ENCODE assay signal across 7 mouse cellular contexts in genomic region chr2:52176537-52176936, GRCm38 (mm10).
DNase-seq lines count a peak whose midpoint lies in the region; ATAC-seq and TF ChIP-seq lines count a peak whose summit lies in the region.

No protein-coding gene starts in this region.

- no peak for ATAC-seq in monocyte, adult 5-6 weeks (replicated peaks; ENCODE audit: insufficient number of reproducible peaks, low FRiP score, low TSS enrichment, poor library complexity, severe bottlenecking)
- no peak for ATAC-seq in kidney, embryonic 14.5 days (ENCODE audit: low FRiP score, low TSS enrichment)

- no peaks in the 10 kb centered on the region for H3K36me3 ChIP-seq in MEL (ENCODE audit: control insufficient read depth in 1 of 2, insufficient read depth in 2 of 2, low read length in 2 of 2)
- H3K36me3 ChIP-seq in kidney, embryonic 14.5 days (ENCODE audit: control insufficient read depth, insufficient read depth, low read length), result no peaks in the 10 kb centered on the region

- H3K4me2 ChIP-seq in kidney, embryonic 14.5 days (replicated peaks; ENCODE audit: low read depth, low read length), result no peak overlapping the region

- WGBS in cerebellum, adult 2 months, result 22% methylated on average over 8 of the region's 8 CpGs
- WGBS in kidney, embryonic 14.5 days, result 63% methylated on average over 8 of the region's 8 CpGs

- TF ChIP-seq EP300 in MEL (IDR thresholded peaks at IDR 0.05; ENCODE audit: low read depth in 1 of 2, low read length in 2 of 2), result no peak

- DNase-seq in MEL (ENCODE audit: low read depth, low spot score), result peak; percentile 37
- peak; percentile 90 to 97 for DNase-seq in cerebellum, adult 2 months
- peak; percentile 73 for DNase-seq in layer of hippocampus, adult 9-10 months (ENCODE audit: low spot score)
- peak; percentile 77 to 87 for DNase-seq in right cerebral cortex, postnatal 10 days (ENCODE audit: low spot score in 2 of 2)
- DNase-seq in testis, postnatal 10 days (ENCODE audit: low spot score), result no peak

- H3K79me2 ChIP-seq in MEL (ENCODE audit: control insufficient read depth, insufficient read depth, low read length, poor library complexity), result no peaks in the 10 kb centered on the region

- no peak for TF ChIP-seq POLR2A in MEL (IDR thresholded peaks at IDR 0.05; ENCODE audit: control insufficient read depth in 1 of 2, insufficient read depth in 1 of 2, low read depth in 1 of 2, low read length in 2 of 2, poor library complexity in 1 of 2)
- TF ChIP-seq POLR2A in cerebellum, adult 2 months (IDR thresholded peaks at IDR 0.05; ENCODE audit: borderline replicate concordance, insufficient read depth, low read length), result peak; percentile 36; the same call in 1 of the 2 replicates

- no peaks in the 10 kb centered on the region for H3K4me1 ChIP-seq in MEL (ENCODE audit: control insufficient read depth in 1 of 2, insufficient read depth in 2 of 2, low read length in 2 of 2)
- peaks cover 27% of the 10 kb centered on the region for H3K4me1 ChIP-seq in cerebellum, adult 2 months (ENCODE audit: control insufficient read depth, insufficient read depth, low read length)
- no peaks in the 10 kb centered on the region for H3K4me1 ChIP-seq in kidney, embryonic 14.5 days (ENCODE audit: control insufficient read depth, insufficient read depth, low read length)

- no peaks in the 10 kb centered on the region for H3K9me3 ChIP-seq in MEL (replicated peaks; ENCODE audit: insufficient read depth, low read length)
- no peaks in the 10 kb centered on the region for H3K9me3 ChIP-seq in kidney, embryonic 14.5 days (ENCODE audit: control insufficient read depth, low read length)

- TF ChIP-seq RAD21 in MEL (IDR thresholded peaks at IDR 0.05; ENCODE audit: low read depth, low read length), result no peak

- TF ChIP-seq CTCF in MEL (IDR thresholded peaks at IDR 0.05 in 2 of 3, conservative IDR thresholded peaks at IDR 0.05 in 1 of 3; ENCODE audit: control insufficient read depth in 1 of 3, insufficient read depth in 1 of 3, low read depth in 2 of 3, low read length in 3 of 3, poor library complexity in 1 of 3, severe bottlenecking in 1 of 3), result no peak
- no peak for TF ChIP-seq CTCF in cerebellum, adult 2 months (IDR thresholded peaks at IDR 0.05; ENCODE audit: borderline replicate concordance, insufficient read depth, low read depth, low read length)

- no peaks in the 10 kb centered on the region for H3K27me3 ChIP-seq in MEL (ENCODE audit: control insufficient read depth in 1 of 2, insufficient read depth in 2 of 2, low read length in 2 of 2)
- H3K27me3 ChIP-seq in cerebellum, adult 2 months (ENCODE audit: control insufficient read depth, insufficient read depth, low read length), result no peaks in the 10 kb centered on the region
- no peaks in the 10 kb centered on the region for H3K27me3 ChIP-seq in kidney, embryonic 14.5 days (ENCODE audit: control insufficient read depth, insufficient read depth, low read length)

- H3K27ac ChIP-seq in MEL (ENCODE audit: control insufficient read depth, low read depth, low read length), result no peak overlapping the region
- H3K27ac ChIP-seq in cerebellum, adult 2 months (ENCODE audit: insufficient read depth, low read length), result peak overlapping the region; percentile 95
- H3K27ac ChIP-seq in kidney, embryonic 14.5 days (ENCODE audit: low read depth, low read length), result no peak overlapping the region

- H3K9ac ChIP-seq in MEL (ENCODE audit: control insufficient read depth, low read depth, low read length, poor library complexity, severe bottlenecking), result no peak overlapping the region
- no peak overlapping the region for H3K9ac ChIP-seq in kidney, embryonic 14.5 days (ENCODE audit: low read depth, low read length)

- no peak overlapping the region for H3K4me3 ChIP-seq in MEL (ENCODE audit: control insufficient read depth in 1 of 2, insufficient read depth in 1 of 2, low read depth in 2 of 2, low read length in 2 of 2)
- no peak overlapping the region for H3K4me3 ChIP-seq in cerebellum, adult 2 months (replicated peaks; ENCODE audit: insufficient read depth, low read depth, low read length)
- H3K4me3 ChIP-seq in kidney, embryonic 14.5 days (ENCODE audit: low read length), result no peak overlapping the region

TF ChIP-seq in MEL, 35 proteins besides CTCF, POLR2A, EP300 and RAD21:
- TF ChIP-seq E2F4 (IDR thresholded peaks at IDR 0.05; ENCODE audit: borderline replicate concordance, low read depth, low read length) (no peak), KAT2A (conservative IDR thresholded peaks at IDR 0.05; ENCODE audit: low read depth, low read length) (no peak), GABPA (IDR thresholded peaks at IDR 0.05; ENCODE audit: low read depth, low read length) (no peak), UBTF (IDR thresholded peaks at IDR 0.05; ENCODE audit: borderline replicate concordance, insufficient read depth, low read depth, low read length) (no peak), CHD2 (IDR thresholded peaks at IDR 0.05; ENCODE audit: low read length) (no peak), MEF2A (IDR thresholded peaks at IDR 0.05; ENCODE audit: extremely low read depth, insufficient replicate concordance, low read depth, low read length, poor library complexity, severe bottlenecking) (no peak), SMC3 (IDR thresholded peaks at IDR 0.05; ENCODE audit: low read depth, low read length) (no peak), ZNF384 (IDR thresholded peaks at IDR 0.05; ENCODE audit: low read depth, low read length) (no peak), MYB (IDR thresholded peaks at IDR 0.05; ENCODE audit: low read depth, low read length) (no peak), POLR2AphosphoS5 (IDR thresholded peaks at IDR 0.05; ENCODE audit: borderline replicate concordance, low read depth, low read length) (no peak), MYC (IDR thresholded peaks at IDR 0.05; ENCODE audit: low read depth, low read length) (no peak), HCFC1 (IDR thresholded peaks at IDR 0.05; ENCODE audit: low read depth, low read length) (no peak), MXI1 (IDR thresholded peaks at IDR 0.05; ENCODE audit: low read depth, low read length) (no peak), NRF1 (IDR thresholded peaks at IDR 0.05; ENCODE audit: insufficient read depth, low read depth, low read length, poor library complexity, severe bottlenecking) (no peak), MAZ (IDR thresholded peaks at IDR 0.05; ENCODE audit: low read depth, low read length) (no peak), ZC3H11A (IDR thresholded peaks at IDR 0.05; ENCODE audit: low read depth, low read length) (no peak), RCOR1 (IDR thresholded peaks at IDR 0.05; ENCODE audit: low read depth, low read length) (no peak), GATA1 (IDR thresholded peaks at IDR 0.05; ENCODE audit: low read depth, low read length) (no peak)
TF ChIP-seq in MEL: peak in this region for 0.
